Mouse (Mus musculus) forebrain, embryonic 13.5 days (tissue): ENCODE data around the gene Tap1. TPM values are rescaled to one million over a fixed set of nuclear protein-coding genes. Genes with fewer than 3 reads are reported as not detected.
A peak's percentile ranks its signal among the peaks of the same experiment; 100 is the strongest.

Experiments
- ATAC-seq: fragments of 200-750 bp; cut with Nextera tagmentation; 2 replicates; pipeline ENCODE4 v1.8.0; 2017
- H3K27ac ChIP-seq: fragments of 300-500 bp; sonication (generic); 2 replicates; pipeline ENCODE4 v1.5.1; 2015; ENCODE audit warnings: inconsistent platforms, mild to moderate bottlenecking, moderate library complexity
- H3K27me3 ChIP-seq: fragments of 300-500 bp; sonication (generic); 2 replicates; pipeline ENCODE4 v1.6.1; 2015; ENCODE audit warnings: mild to moderate bottlenecking, inconsistent platforms
- H3K36me3 ChIP-seq: fragments of 300-500 bp; sonication (generic); 2 replicates; pipeline ENCODE4 v1.6.1; 2015; ENCODE audit warnings: mild to moderate bottlenecking, inconsistent platforms; ENCODE audit not compliant: poor library complexity, severe bottlenecking
- H3K4me1 ChIP-seq: fragments of 300-500 bp; sonication (generic); 2 replicates; pipeline ENCODE4 v1.6.1; 2015; ENCODE audit warnings: inconsistent platforms
- H3K4me2 ChIP-seq: fragments of 300-500 bp; sonication (generic); 2 replicates; pipeline ENCODE4 v1.6.1; 2015; ENCODE audit warnings: inconsistent platforms, mild to moderate bottlenecking, moderate library complexity
- H3K4me3 ChIP-seq: fragments of 300-500 bp; sonication (generic); 2 replicates; pipeline ENCODE4 v1.5.1; 2015; ENCODE audit warnings: mild to moderate bottlenecking, inconsistent platforms
- H3K9ac ChIP-seq: fragments of 300-500 bp; sonication (generic); 2 replicates; pipeline ENCODE4 v1.6.1; 2015; ENCODE audit warnings: mild to moderate bottlenecking, inconsistent platforms
- H3K9me3 ChIP-seq: fragments of 300-500 bp; sonication (generic); replicated peaks from 2 replicates; pipeline ENCODE4 v1.6.1; 2016; ENCODE audit warnings: inconsistent platforms
- WGBS: fragments of 180-500 bp; shearing (Covaris S2); methylation state at CpG from one replicate; pipeline ENCODE4 v1.1.7; 2015; 5-methylcytosine and 5-hydroxymethylcytosine counted together
- polyA plus RNA-seq: library from polyadenylated mRNA; unstranded; fragments of >200 nt; fragmentation: Nextera tagmentation; extraction: Ambion mirVana; gene quantifications from 2 replicates; pipeline ENCODE4 v1.2.1, GENCODE M21; 2015

The Tap1 gene
- polyA plus RNA-seq, 1 experiment from 2014 or later = 0.84 TPM

- 55% methylated on average over 12 of the region's 12 CpGs for WGBS
These were observed 11.8 kb downstream of the Tap1 start for GRCm38 (mm10) chr17:34199050-34199619.

GRCm38 (mm10) chr17:34200047-34200446 is 12.7 kb downstream of the Tap1 start:
- peaks cover 85% of the 10 kb centered on the region for H3K27me3 ChIP-seq

More at GRCm38 (mm10) chr17:34199050-34199619, 11.8 kb downstream of the Tap1 start:
- no peak for ATAC-seq
- H3K36me3 ChIP-seq = no peaks in the 10 kb centered on the region
- no peak overlapping the region for H3K27ac ChIP-seq
- no peak overlapping the region for H3K4me3 ChIP-seq
- H3K9ac ChIP-seq = no peak overlapping the region
- H3K4me2 ChIP-seq = no peak overlapping the region
- H3K4me1 ChIP-seq = peaks cover 17% of the 10 kb centered on the region
- peaks cover 86% of the 10 kb centered on the region for H3K27me3 ChIP-seq
- no peaks in the 10 kb centered on the region for H3K9me3 ChIP-seq

GRCm38 (mm10) chr17:34200772-34201505 is 13.6 kb downstream of the Tap1 start:
- Histone ChIP-seq H3K9me3 (no peaks in the 10 kb centered on the region), H3K27me3 (peaks cover 85% of the 10 kb centered on the region), H3K4me1 (peaks cover 28% of the 10 kb centered on the region), H3K9ac (no peak overlapping the region), H3K36me3 (no peaks in the 10 kb centered on the region), H3K4me3 (no peak overlapping the region), H3K4me2 (no peak overlapping the region), H3K27ac (no peak overlapping the region)
- 86% methylated on average over 16 of the region's 16 CpGs for WGBS
- ATAC-seq = no peak

More at GRCm38 (mm10) chr17:34200047-34200446, 12.7 kb downstream of the Tap1 start:
- Histone ChIP-seq H3K9ac (no peak overlapping the region), H3K9me3 (no peaks in the 10 kb centered on the region), H3K27ac (no peak overlapping the region), H3K4me1 (peaks cover 21% of the 10 kb centered on the region), H3K4me3 (no peak overlapping the region), H3K36me3 (no peaks in the 10 kb centered on the region), H3K4me2 (no peak overlapping the region)
- ATAC-seq = no peak
- WGBS = 81% methylated on average over 10 of the region's 10 CpGs

GRCm38 (mm10) chr17:34201506-34202055 is 14.2 kb downstream of the Tap1 start:
- no peak for ATAC-seq
- H3K36me3 ChIP-seq = no peaks in the 10 kb centered on the region
- H3K27me3 ChIP-seq = peaks cover 85% of the 10 kb centered on the region
- no peak overlapping the region for H3K4me2 ChIP-seq
- no peak overlapping the region for H3K27ac ChIP-seq
- H3K4me1 ChIP-seq = peaks cover 26% of the 10 kb centered on the region
- H3K9me3 ChIP-seq = no peaks in the 10 kb centered on the region
- WGBS = 77% methylated on average over 7 of the region's 7 CpGs
- H3K4me3 ChIP-seq = no peak overlapping the region
- no peak overlapping the region for H3K9ac ChIP-seq

GRCm38 (mm10) chr17:34202760-34203442 is 15.5 kb downstream of the Tap1 start:
- Histone ChIP-seq H3K4me1 (peaks cover 16% of the 10 kb centered on the region), H3K27me3 (peaks cover 80% of the 10 kb centered on the region), H3K36me3 (no peaks in the 10 kb centered on the region), H3K9ac (no peak overlapping the region), H3K4me2 (no peak overlapping the region), H3K9me3 (no peaks in the 10 kb centered on the region), H3K4me3 (no peak overlapping the region), H3K27ac (no peak overlapping the region)
- WGBS = 71% methylated on average over 4 of the region's 4 CpGs
- ATAC-seq = 0 out of 2 replicates have a peak, but pooled peaks have one; percentile 41

GRCm38 (mm10) chr17:34203444-34203843 is 16.1 kb downstream of the Tap1 start, which contains the start of gene Tap2:
Gene Tap2, plus strand, starts transcription at chr17:34203527.
- ATAC-seq = no peak
- Histone ChIP-seq H3K4me2 (peak within 1 kb of the TSS; percentile 88), H3K27ac (no peak within 1 kb of the TSS), H3K9ac (peak within 1 kb of the TSS; percentile 72), H3K36me3 (no peaks in the 10 kb centered on the region), H3K9me3 (no peaks in the 10 kb centered on the region), H3K27me3 (peaks cover 78% of the 10 kb centered on the region), H3K4me3 (peak within 1 kb of the TSS; percentile 65), H3K4me1 (peaks cover 11% of the 10 kb centered on the region; the same call in 1 of the 2 replicates)
- 55% methylated on average over 5 of the region's 5 CpGs for WGBS

- H3K27me3 ChIP-seq = peaks cover 75% of the 10 kb centered on the region
- H3K9me3 ChIP-seq = no peaks in the 10 kb centered on the region
- H3K9ac ChIP-seq = peak overlapping the region; percentile 72
- H3K4me1 ChIP-seq = peaks cover 11% of the 10 kb centered on the region; the same call in 1 of the 2 replicates
- WGBS = under 1% methylated on average over 44 of the region's 44 CpGs
- peak overlapping the region; percentile 65 for H3K4me3 ChIP-seq
- H3K36me3 ChIP-seq = no peaks in the 10 kb centered on the region
- peak overlapping the region; percentile 88 for H3K4me2 ChIP-seq
- no peak overlapping the region for H3K27ac ChIP-seq
- ATAC-seq = peak; percentile 41; the same call in 1 of the 2 replicates
These were observed 17.1 kb downstream of the Tap1 start for GRCm38 (mm10) chr17:34204303-34205010.

- Histone ChIP-seq H3K9me3 (no peaks in the 10 kb centered on the region; the same call in 1 of the 2 replicates), H3K4me1 (peaks cover 11% of the 10 kb centered on the region; the same call in 1 of the 2 replicates), H3K9ac (peak overlapping the region; percentile 72), H3K27me3 (peaks cover 70% of the 10 kb centered on the region), H3K4me2 (peak overlapping the region; percentile 88), H3K36me3 (no peaks in the 10 kb centered on the region), H3K4me3 (peak overlapping the region; percentile 65), H3K27ac (no peak overlapping the region)
- 18% methylated on average over 18 of the region's 18 CpGs for WGBS
- no peak for ATAC-seq
These were observed 17.8 kb downstream of the Tap1 start for GRCm38 (mm10) chr17:34205021-34205745.

- Histone ChIP-seq H3K4me2 (no peak overlapping the region), H3K36me3 (no peaks in the 10 kb centered on the region), H3K4me3 (0 out of 2 replicates have a peak overlapping the region, but pooled peaks have one; percentile 65), H3K27ac (no peak overlapping the region), H3K4me1 (peaks cover 11% of the 10 kb centered on the region; the same call in 1 of the 2 replicates), H3K27me3 (peaks cover 70% of the 10 kb centered on the region), H3K9ac (no peak overlapping the region), H3K9me3 (no peaks in the 10 kb centered on the region; the same call in 1 of the 2 replicates)
- 14% methylated on average over 9 of the region's 9 CpGs for WGBS
- no peak for ATAC-seq
These were observed 18.4 kb downstream of the Tap1 start for GRCm38 (mm10) chr17:34205746-34206176.

- ATAC-seq = no peak
- H3K4me2 ChIP-seq = no peak overlapping the region
- peaks cover 74% of the 10 kb centered on the region for H3K27me3 ChIP-seq
- H3K9me3 ChIP-seq = no peaks in the 10 kb centered on the region; the same call in 1 of the 2 replicates
- H3K27ac ChIP-seq = no peak overlapping the region
- H3K36me3 ChIP-seq = no peaks in the 10 kb centered on the region
- no peak overlapping the region for H3K4me3 ChIP-seq
- 86% methylated on average over 5 of the region's 5 CpGs for WGBS
- no peak overlapping the region for H3K9ac ChIP-seq
- peaks cover 11% of the 10 kb centered on the region; the same call in 1 of the 2 replicates for H3K4me1 ChIP-seq
These were observed 19.4 kb downstream of the Tap1 start for GRCm38 (mm10) chr17:34206731-34207130.

- Histone ChIP-seq H3K9me3 (no peaks in the 10 kb centered on the region; the same call in 1 of the 2 replicates), H3K4me3 (no peak overlapping the region), H3K4me1 (peaks cover 11% of the 10 kb centered on the region; the same call in 1 of the 2 replicates), H3K27ac (no peak overlapping the region), H3K4me2 (no peak overlapping the region), H3K27me3 (peaks cover 80% of the 10 kb centered on the region), H3K36me3 (no peaks in the 10 kb centered on the region), H3K9ac (no peak overlapping the region)
- ATAC-seq = no peak
- WGBS = 64% methylated on average over 3 of the region's 3 CpGs
These were observed 20.1 kb downstream of the Tap1 start for GRCm38 (mm10) chr17:34207456-34207855.
